Mouse (Mus musculus) kidney, embryonic 16.5 days (tissue): ENCODE data around the gene Extl1. TPM values are rescaled to one million over a fixed set of nuclear protein-coding genes. Genes with fewer than 3 reads are reported as not detected.

ENCODE experiments used
- ATAC-seq: fragments of 200-750 bp; cut with Nextera tagmentation; 2 replicates; pipeline ENCODE4 v1.8.0; 2017; ENCODE audit warnings: moderate TSS enrichment; ENCODE audit not compliant: low FRiP score, low TSS enrichment
- H3K27ac ChIP-seq: fragments of 300-500 bp; sonication (generic); 2 replicates; pipeline ENCODE4 v1.5.1; 2014; ENCODE audit warnings: low read length
- H3K27me3 ChIP-seq: fragments of 300-500 bp; sonication (generic); 2 replicates; pipeline ENCODE4 v1.6.1; 2014; ENCODE audit warnings: low read length, control low read depth, mixed read lengths; ENCODE audit not compliant: insufficient read depth
- H3K36me3 ChIP-seq: fragments of 300-500 bp; sonication (generic); 2 replicates; pipeline ENCODE4 v1.6.1; 2014; ENCODE audit warnings: low read length, control low read depth, mixed read lengths; ENCODE audit not compliant: insufficient read depth
- H3K4me1 ChIP-seq: fragments of 300-500 bp; sonication (generic); 2 replicates; pipeline ENCODE4 v1.6.1; 2014; ENCODE audit warnings: low read length, control low read depth, mixed read lengths; ENCODE audit not compliant: insufficient read depth
- H3K4me2 ChIP-seq: fragments of 300-500 bp; sonication (generic); replicated peaks from 2 replicates; pipeline ENCODE4 v1.6.1; 2014; ENCODE audit warnings: low read depth, low read length
- H3K4me3 ChIP-seq: fragments of 300-500 bp; sonication (generic); 2 replicates; pipeline ENCODE4 v1.5.1; 2014; ENCODE audit warnings: mild to moderate bottlenecking, low read length
- H3K9ac ChIP-seq: fragments of 300-500 bp; sonication (generic); replicated peaks from 2 replicates; pipeline ENCODE4 v1.6.1; 2014; ENCODE audit warnings: low read length
- H3K9me3 ChIP-seq: fragments of 300-500 bp; sonication (generic); 2 replicates; pipeline ENCODE4 v1.6.1; 2016; ENCODE audit warnings: low read length, control low read depth
- WGBS: fragments of 180-500 bp; shearing (Covaris S2); extraction: QIAGEN DNeasy Blood & Tissue Kit; methylation state at CpG from one replicate; pipeline ENCODE4 v1.1.7; 2014; 5-methylcytosine and 5-hydroxymethylcytosine counted together
- polyA plus RNA-seq: library from polyadenylated mRNA; unstranded; fragments of >200 nt; fragmentation: Nextera tagmentation; extraction: Ambion mirVana; gene quantifications from 2 replicates; pipeline ENCODE4 v1.2.1, GENCODE M21; 2015

Gene Extl1
- polyA plus RNA-seq, 1 experiment from 2014 or later: 0.61 TPM

GRCm38 (mm10) chr4:134393026-134393425 is 9.4 kb upstream of the Extl1 start:
- Histone ChIP-seq H3K27ac (no peak overlapping the region), H3K36me3 (no peaks in the 10 kb centered on the region), H3K4me1 (peaks cover 8% of the 10 kb centered on the region; the same call in 1 of the 2 replicates), H3K27me3 (no peaks in the 10 kb centered on the region), H3K9ac (no peak overlapping the region), H3K4me2 (no peak overlapping the region), H3K9me3 (no peaks in the 10 kb centered on the region), H3K4me3 (no peak overlapping the region)
- no peak for ATAC-seq
- WGBS: 24% methylated on average over 12 of the region's 12 CpGs

GRCm38 (mm10) chr4:134392595-134392994 is 8.9 kb upstream of the Extl1 start:
- Histone ChIP-seq H3K9ac (no peak overlapping the region), H3K4me1 (peaks cover 8% of the 10 kb centered on the region; the same call in 1 of the 2 replicates), H3K9me3 (no peaks in the 10 kb centered on the region), H3K27me3 (no peaks in the 10 kb centered on the region), H3K4me3 (no peak overlapping the region), H3K4me2 (no peak overlapping the region), H3K27ac (no peak overlapping the region), H3K36me3 (no peaks in the 10 kb centered on the region)
- WGBS: 17% methylated on average over 8 of the region's 8 CpGs
- ATAC-seq: no peak

GRCm38 (mm10) chr4:134391636-134392035 is 8.0 kb upstream of the Extl1 start:
- Histone ChIP-seq H3K9me3 (no peaks in the 10 kb centered on the region), H3K4me1 (peaks cover 3% of the 10 kb centered on the region; the same call in 1 of the 2 replicates), H3K4me3 (no peak overlapping the region), H3K36me3 (no peaks in the 10 kb centered on the region), H3K27ac (no peak overlapping the region), H3K4me2 (no peak overlapping the region), H3K9ac (no peak overlapping the region), H3K27me3 (no peaks in the 10 kb centered on the region)
- WGBS: 100% methylated on average over 1 of the region's 1 CpGs
- ATAC-seq: no peak

- Histone ChIP-seq H3K27me3 (no peaks in the 10 kb centered on the region), H3K4me3 (no peak overlapping the region), H3K9ac (no peak overlapping the region), H3K36me3 (no peaks in the 10 kb centered on the region), H3K4me2 (no peak overlapping the region), H3K27ac (no peak overlapping the region), H3K4me1 (peaks cover 3% of the 10 kb centered on the region; the same call in 1 of the 2 replicates), H3K9me3 (no peaks in the 10 kb centered on the region)
- WGBS: 10% methylated on average over 5 of the region's 5 CpGs
- no peak for ATAC-seq
Observed at GRCm38 (mm10) chr4:134388397-134388796, 4.7 kb upstream of the Extl1 start.

GRCm38 (mm10) chr4:134387268-134387667 is 3.6 kb upstream of the Extl1 start:
- no peaks in the 10 kb centered on the region for H3K9me3 ChIP-seq
- H3K4me1 ChIP-seq: no peaks in the 10 kb centered on the region; the same call in 1 of the 2 replicates
- H3K4me3 ChIP-seq: no peak overlapping the region
- no peak overlapping the region for H3K27ac ChIP-seq
- no peak for ATAC-seq
- H3K9ac ChIP-seq: no peak overlapping the region
- no peak overlapping the region for H3K4me2 ChIP-seq
- H3K36me3 ChIP-seq: no peaks in the 10 kb centered on the region
- WGBS: 70% methylated on average over 6 of the region's 6 CpGs
- no peaks in the 10 kb centered on the region for H3K27me3 ChIP-seq

GRCm38 (mm10) chr4:134379510-134379909 is 4.1 kb downstream of the Extl1 start:
- no peaks in the 10 kb centered on the region for H3K9me3 ChIP-seq
- H3K4me3 ChIP-seq: no peak overlapping the region
- WGBS: 80% methylated on average over 8 of the region's 8 CpGs
- no peaks in the 10 kb centered on the region for H3K36me3 ChIP-seq
- H3K27me3 ChIP-seq: no peaks in the 10 kb centered on the region
- no peak overlapping the region for H3K4me2 ChIP-seq
- no peak overlapping the region for H3K9ac ChIP-seq
- no peak for ATAC-seq
- H3K27ac ChIP-seq: no peak overlapping the region
- no peaks in the 10 kb centered on the region for H3K4me1 ChIP-seq

- Histone ChIP-seq H3K4me2 (no peak overlapping the region), H3K4me3 (no peak overlapping the region), H3K9me3 (no peaks in the 10 kb centered on the region), H3K27ac (no peak overlapping the region), H3K27me3 (no peaks in the 10 kb centered on the region), H3K36me3 (no peaks in the 10 kb centered on the region), H3K9ac (no peak overlapping the region), H3K4me1 (no peaks in the 10 kb centered on the region)
- 36% methylated on average over 10 of the region's 10 CpGs for WGBS
- no peak for ATAC-seq
Observed at GRCm38 (mm10) chr4:134378089-134378615, 5.5 kb downstream of the Extl1 start.

- Histone ChIP-seq H3K27me3 (peaks cover 30% of the 10 kb centered on the region), H3K9me3 (no peaks in the 10 kb centered on the region), H3K4me3 (no peak overlapping the region), H3K4me2 (no peak overlapping the region), H3K9ac (no peak overlapping the region), H3K36me3 (no peaks in the 10 kb centered on the region), H3K27ac (no peak overlapping the region), H3K4me1 (peaks cover 23% of the 10 kb centered on the region)
- WGBS: 48% methylated on average over 1 of the region's 1 CpGs
- ATAC-seq: no peak
Observed at GRCm38 (mm10) chr4:134374306-134374705, 9.3 kb downstream of the Extl1 start.

- H3K4me3 ChIP-seq: no peak overlapping the region
- ATAC-seq: no peak
- H3K4me2 ChIP-seq: no peak overlapping the region
- no peak overlapping the region for H3K9ac ChIP-seq
- H3K27me3 ChIP-seq: peaks cover 32% of the 10 kb centered on the region
- peaks cover 23% of the 10 kb centered on the region for H3K4me1 ChIP-seq
- 83% methylated on average over 8 of the region's 8 CpGs for WGBS
- no peaks in the 10 kb centered on the region for H3K9me3 ChIP-seq
- no peaks in the 10 kb centered on the region for H3K36me3 ChIP-seq
- no peak overlapping the region for H3K27ac ChIP-seq
Observed at GRCm38 (mm10) chr4:134373295-134373694, 10.4 kb downstream of the Extl1 start.

GRCm38 (mm10) chr4:134372294-134372747 is 11.3 kb downstream of the Extl1 start:
- Histone ChIP-seq H3K36me3 (no peaks in the 10 kb centered on the region), H3K9ac (peak overlapping the region; percentile 53; the same call in 1 of the 2 replicates), H3K4me3 (peak overlapping the region; percentile 55), H3K9me3 (no peaks in the 10 kb centered on the region), H3K4me2 (peak overlapping the region; percentile 94), H3K27ac (no peak overlapping the region), H3K27me3 (peaks cover 32% of the 10 kb centered on the region), H3K4me1 (peaks cover 23% of the 10 kb centered on the region)
- peak; percentile 77; the same call in 1 of the 2 replicates for ATAC-seq
- WGBS: under 1% methylated on average over 16 of the region's 16 CpGs
